Mouse (Mus musculus): ENCODE results near the gene Yif1a.

Gene Yif1a

GRCm38 (mm10) chr19:5087884-5088728, at the start of gene Yif1a:
Gene Yif1a, plus strand, starts transcription at chr19:5088538.
- peak; percentile 99 for DNase-seq

- peak; percentile 92 for DNase-seq
These were observed 49.6 kb upstream of the Yif1a start, which contains the start of the genes B4gat1 and AC124502.3 for GRCm38 (mm10) chr19:5038709-5039156. Gene B4gat1, plus strand, starts transcription at chr19:5038826. Gene AC124502.3, plus strand, starts transcription at chr19:5038891.

DNA sequence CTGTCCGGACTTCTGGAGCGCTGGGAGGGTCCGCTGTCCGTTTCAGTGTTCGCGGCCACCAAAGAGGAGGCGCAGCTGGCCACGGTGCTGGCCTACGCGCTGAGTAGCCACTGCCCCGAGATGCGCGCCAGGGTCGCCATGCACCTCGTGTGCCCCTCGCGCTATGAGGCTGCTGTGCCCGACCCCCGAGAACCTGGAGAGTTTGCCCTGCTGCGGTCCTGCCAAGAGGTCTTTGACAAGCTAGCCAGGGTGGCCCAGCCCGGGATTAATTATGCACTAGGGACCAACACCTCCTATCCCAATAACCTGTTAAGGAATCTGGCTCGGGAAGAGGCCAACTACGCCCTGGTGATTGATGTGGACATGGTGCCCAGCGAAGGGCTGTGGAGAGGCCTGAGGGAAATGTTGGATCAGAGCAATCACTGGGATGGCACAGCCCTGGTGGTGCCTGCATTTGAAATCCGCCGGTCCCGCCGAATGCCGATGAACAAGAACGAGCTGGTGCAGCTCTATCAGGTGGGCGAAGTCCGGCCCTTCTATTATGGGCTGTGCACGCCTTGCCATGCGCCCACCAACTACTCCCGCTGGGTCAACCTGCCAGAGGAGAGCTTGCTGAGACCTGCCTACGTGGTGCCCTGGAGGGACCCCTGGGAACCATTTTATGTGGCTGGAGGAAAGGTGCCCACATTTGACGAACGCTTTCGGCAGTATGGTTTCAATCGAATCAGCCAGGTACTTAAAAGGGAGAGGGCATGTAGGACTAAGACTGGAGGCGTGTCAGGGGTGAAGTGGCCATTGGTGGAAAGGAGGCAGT, 48.8 kb upstream of the Yif1a start:
- DNase-seq, result peak; percentile 68

DNA sequence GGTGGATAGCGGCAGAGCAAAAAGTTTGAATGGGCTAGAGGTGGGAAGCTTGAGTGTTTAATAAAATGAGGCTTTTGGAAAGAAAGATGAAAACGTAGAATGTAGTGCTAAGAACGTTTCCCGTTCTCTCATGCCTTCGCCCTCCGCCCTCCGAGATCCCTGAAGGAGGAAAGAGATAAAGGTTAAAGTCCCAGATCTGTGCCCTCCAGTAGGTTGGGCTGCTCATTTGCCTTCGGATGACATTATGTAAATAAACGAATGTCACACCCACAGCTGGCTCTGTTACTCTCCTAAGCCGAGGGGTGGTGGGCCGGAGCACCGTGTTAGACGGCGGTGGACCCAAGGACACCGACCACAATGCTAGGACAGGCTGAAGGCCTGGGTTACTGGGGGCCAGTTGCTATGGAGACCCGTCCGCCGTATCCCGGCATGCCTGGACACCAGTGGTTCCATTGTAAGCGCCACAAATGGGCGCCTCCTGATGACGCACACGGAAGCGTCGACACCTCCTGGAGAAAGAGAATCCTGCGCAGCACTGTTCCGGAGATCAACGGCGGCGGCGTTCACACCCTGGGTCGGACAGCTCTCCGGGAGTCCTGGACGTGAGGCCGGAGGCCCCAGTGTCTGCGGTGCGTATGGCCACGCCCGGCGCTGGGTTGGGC, 47.3 kb upstream of the Yif1a start, which contains the start of gene Brms1:
Brms1 (plus strand) TSS at position 493 of the 662 bp plus-strand sequence.
- peak; percentile 86 for DNase-seq

DNA sequence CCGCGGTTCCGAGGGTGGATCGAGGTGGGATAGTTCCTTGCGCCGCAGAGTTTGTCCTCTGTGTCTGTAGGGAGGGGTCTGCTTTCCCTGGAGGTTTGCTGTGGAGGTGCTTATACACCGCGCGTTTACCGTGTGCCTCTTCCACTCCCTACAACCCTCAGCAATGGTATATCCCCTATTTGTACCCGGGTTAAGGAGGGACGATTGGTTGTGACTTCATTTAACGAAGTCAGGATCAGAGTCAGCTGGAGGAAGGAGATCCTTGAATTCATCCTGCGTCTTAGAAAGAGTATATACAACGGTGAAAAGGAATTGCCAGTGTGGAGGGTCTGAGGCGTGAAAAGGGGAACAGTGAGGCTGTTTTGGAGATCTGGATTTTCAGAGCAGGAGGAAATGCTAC, 46.8 kb upstream of the Yif1a start:
- DNase-seq, result no peak

- DNase-seq, result peak; percentile 44
These were observed 42.8 kb upstream of the Yif1a start for GRCm38 (mm10) chr19:5045531-5045930.

- DNase-seq, result no peak
These were observed 39.9 kb upstream of the Yif1a start for GRCm38 (mm10) chr19:5048138-5049056.

DNA sequence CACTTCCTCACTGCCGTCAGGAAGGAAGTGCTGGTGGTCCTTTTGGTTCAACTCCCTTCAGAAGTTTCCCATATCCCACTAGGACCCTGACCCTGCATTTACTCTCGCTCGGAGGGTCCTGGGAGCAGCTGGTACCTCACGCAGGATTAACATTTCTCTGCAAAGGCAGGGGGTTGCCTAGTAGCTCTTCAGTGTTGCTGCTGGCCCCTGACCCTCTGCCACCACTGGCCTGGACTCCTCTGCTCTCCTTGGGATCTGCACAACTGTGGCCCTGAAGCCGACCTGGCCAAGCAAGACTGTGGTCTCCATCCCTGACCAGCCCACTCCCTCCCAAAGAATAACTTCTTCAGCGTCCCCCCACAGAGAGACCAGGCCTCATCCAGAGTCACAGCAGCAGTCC, 39.0 kb upstream of the Yif1a start:
- peak; percentile 43 for DNase-seq

DNA sequence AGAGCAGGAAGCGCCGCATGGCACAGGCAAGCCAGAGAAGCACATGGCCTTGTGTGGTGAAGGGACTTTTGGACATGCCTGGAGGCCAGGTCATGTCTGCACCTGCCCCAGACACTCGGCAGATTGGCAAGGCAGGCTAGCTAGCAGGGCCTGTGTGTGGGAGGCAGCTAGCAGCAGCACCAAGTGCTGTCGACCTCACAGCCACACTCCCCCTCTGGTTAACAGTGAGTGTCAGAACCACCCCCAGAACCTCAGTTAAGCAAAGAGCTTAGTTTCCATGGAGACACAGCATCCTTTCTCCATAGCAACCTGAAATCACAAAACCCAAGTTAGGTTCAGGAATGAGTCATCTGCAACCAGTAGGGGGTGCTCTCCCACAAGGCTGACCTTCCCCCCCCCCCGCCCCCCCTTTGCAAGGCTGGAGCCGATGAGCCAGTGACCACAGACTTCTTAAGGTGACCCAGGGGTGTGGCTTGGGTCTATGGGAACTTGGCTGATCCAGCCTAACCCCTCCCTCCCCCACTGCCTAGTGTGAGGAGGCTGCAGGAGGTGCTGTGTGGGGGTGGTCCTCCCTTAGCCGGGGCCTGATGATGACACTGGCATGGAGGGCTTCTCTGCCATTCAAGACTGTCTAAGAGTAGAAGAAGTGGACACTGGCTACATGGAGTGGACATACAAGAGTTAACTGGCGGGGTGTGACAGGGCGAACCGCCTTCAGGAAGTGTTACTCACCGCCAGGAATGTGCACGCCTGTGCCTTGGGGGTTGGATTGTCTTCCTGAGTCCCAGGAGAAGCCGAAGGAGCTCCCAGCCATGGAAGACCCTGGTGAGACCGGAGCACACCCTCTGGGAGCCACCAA, 38.1 kb upstream of the Yif1a start, which contains the start of gene Rin1:
Rin1 (plus strand) TSS at position 435 of the 859 bp plus-strand sequence.
- no peak for DNase-seq

- peak; percentile 51 for DNase-seq
These were observed 37.3 kb upstream of the Yif1a start for GRCm38 (mm10) chr19:5051031-5051430.

DNA sequence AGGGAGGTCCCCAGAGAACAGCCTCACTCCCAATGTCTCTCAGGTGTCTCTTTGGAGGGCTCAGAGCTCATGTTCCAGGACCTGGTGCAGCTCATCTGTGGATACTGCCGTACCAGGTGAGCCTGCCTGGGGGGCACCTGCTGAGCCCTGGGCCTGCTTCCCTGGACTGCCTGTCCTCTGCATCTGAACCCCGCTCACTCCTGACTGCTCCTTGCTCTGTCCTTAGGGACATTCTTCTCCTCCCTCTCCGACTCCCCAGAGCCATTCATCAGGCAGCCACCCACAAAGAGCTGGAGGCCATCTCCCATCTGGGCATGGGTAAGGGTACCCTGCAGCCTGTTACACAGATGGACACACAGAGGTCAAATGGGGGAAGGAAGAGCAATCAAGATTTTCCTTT, 36.8 kb upstream of the Yif1a start:
- peak; percentile 59 for DNase-seq

DNA sequence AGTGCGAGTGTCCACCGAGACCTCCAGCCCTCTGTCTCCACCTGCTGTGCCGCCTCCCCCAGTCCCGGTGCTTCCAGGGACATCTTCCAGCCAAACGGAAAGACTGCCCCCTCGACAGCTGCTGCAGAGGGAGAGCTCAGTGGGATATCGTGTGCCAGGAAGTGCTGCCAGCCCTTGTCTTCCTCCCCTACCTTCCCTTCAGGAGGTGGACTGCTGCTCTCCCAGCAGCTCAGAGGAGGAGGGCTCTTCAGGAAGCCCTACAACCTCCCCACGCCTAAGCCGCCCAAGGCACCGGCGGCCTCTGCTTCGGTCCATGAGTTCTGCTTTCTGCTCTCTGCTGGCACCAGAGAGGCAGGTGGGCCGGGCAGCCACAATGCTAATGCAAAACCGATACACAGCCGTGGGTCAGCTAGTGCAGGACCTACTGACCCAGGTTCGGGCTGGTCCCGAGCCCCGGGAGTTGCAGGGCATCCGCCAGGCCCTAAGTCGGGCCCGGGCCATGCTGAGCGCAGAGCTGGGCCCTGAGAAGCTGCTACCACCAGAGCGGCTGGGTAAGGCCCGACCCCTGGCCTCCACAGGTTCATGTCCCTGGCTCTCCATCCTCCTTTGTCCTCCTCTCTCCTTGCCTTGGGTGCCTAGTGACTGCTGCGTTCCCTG, 36.0 kb upstream of the Yif1a start:
- DNase-seq, result no peak

DNA sequence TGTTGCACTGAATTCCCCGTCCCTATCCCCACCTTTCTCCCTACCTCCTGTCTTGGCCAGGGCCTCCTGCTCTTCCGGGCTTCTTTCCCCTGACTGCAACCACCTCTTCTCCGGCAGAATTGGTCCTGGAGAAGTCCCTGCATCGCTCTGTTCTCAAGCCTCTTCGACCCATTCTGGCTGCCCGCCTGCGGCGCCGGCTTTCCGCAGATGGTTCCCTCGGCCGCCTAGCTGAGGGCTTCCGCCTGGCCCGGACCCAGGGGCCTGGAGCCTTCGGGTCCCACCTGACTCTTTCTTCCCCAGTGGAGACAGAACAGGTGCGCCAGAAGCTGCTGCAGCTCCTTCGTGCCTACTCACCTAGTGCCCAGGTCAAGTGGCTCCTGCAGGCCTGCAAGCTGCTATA, 35.5 kb upstream of the Yif1a start:
- peak; percentile 78 for DNase-seq

- DNase-seq, result peak; percentile 79
These were observed 34.4 kb upstream of the Yif1a start for GRCm38 (mm10) chr19:5053909-5054308.

GRCm38 (mm10) chr19:5056251-5056650, 32.1 kb upstream of the Yif1a start:
- DNase-seq, result no peak

DNA sequence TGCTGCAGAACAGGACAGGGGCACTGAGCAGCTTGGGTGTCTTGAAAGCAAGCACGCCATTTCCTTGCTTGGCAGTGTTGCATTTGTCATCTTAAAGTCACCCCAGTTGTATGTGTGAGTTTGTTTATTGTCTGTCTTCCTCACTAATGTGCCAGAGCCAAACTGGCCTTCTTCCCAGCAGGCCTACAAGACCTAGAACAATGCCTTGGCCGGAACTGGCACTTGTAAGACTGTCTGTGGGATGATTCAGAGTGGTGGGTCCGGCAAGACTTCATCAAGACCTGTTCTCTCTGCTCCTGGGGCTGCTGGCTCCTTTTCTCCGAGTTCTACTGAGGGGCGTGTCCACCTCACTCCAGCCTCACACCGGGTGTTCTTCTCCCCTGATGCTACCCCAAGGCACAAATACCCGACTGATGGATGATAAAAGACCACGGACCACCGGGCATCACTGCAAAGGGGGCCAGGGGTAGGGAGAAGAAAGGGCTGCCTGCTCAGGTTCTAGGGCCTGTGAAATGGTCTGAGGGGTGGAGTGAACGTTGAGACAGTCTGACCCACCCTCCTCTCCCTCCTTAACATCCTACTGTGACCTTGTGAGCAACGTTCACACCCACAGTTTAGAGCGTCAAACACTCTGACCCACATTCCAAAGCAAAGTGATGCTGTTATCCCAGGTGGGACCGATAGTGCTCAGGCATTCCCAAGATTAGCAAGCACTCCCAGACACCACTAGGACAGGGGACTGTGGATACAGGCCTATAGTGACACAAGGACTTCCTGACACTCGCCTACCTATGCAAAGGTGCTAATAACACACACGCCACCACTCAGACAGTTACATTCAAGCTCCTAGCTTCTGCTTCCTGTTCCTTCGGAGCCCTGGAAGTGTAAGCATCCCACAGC, 30.2 kb upstream of the Yif1a start:
- no peak for DNase-seq

DNA sequence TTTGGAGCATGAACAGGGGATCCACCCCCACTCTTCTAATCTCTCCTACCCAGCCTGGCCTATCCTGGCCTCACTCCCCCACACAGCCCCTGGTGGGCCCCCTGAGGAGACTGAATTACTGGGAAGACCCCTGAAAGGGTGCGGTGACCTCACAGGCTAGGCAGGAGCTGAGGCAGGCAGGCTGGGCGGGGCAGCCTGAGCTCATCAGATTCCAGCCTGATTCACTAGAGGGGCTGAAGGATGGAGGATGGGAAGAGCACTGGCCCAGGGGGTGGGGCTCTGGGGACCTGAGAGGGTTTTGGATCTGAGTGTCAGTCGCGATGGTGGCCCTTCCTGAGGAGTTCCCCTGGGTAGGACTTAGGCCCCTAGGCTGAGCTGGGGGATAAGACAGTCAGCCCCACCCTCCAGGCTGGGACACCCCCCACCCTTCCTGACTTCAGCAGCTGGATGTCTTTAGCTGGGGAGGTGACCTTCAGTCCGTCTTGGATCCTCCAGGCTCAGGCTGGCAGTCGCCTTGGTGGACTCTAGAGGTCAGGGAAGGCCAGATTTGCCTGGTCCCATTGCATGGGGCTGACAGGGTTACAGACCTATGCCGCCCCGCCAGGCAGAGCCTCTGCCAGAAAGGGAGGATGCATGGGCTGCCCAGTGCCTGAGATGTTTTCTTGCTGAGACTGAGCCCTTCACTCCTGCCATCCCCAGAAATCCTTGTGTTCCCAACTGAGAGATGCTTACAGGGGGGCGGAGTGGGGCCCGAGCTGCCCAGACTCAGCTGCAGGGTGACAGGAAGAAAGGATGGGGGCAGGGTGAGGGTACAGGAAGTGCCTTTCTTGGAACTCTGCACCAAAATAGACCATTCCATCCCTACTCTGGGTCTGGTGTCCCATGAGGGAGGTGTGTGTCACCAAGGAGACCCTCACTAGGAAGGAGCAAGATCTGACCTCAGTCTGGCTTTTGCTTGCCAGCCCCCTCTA, 29.3 kb upstream of the Yif1a start:
- DNase-seq, result no peak
